Mouse (Mus musculus): ENCODE results near the gene Dysf. TPM values are rescaled to one million over a fixed set of nuclear protein-coding genes. Genes with fewer than 3 reads are reported as not detected.

The Dysf gene
- polyA plus RNA-seq, 1 experiment from 2014 or later: 3.9 TPM

DNA sequence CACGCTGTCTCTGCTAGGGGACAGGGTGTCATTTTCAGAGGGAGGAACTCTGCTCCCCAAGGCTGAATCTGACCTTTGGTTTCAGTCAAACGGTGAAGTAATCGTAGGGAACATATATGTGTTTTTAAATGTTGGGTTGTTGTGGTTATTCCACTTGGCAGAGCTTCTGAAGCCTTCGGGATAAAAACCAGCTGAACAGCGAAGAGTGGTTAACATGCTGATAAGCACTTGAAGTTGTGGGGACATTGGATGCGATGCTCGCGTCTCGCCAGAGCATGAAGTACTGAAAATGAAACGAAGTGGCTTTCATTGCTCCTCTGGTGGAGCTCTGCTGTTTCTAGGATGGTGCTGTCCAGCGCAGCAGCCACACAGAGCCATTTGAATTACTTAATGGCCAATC lies 102.7 kb downstream of the Dysf start:
- DNase-seq (ENCODE audit: low spot score): no peak

DNA sequence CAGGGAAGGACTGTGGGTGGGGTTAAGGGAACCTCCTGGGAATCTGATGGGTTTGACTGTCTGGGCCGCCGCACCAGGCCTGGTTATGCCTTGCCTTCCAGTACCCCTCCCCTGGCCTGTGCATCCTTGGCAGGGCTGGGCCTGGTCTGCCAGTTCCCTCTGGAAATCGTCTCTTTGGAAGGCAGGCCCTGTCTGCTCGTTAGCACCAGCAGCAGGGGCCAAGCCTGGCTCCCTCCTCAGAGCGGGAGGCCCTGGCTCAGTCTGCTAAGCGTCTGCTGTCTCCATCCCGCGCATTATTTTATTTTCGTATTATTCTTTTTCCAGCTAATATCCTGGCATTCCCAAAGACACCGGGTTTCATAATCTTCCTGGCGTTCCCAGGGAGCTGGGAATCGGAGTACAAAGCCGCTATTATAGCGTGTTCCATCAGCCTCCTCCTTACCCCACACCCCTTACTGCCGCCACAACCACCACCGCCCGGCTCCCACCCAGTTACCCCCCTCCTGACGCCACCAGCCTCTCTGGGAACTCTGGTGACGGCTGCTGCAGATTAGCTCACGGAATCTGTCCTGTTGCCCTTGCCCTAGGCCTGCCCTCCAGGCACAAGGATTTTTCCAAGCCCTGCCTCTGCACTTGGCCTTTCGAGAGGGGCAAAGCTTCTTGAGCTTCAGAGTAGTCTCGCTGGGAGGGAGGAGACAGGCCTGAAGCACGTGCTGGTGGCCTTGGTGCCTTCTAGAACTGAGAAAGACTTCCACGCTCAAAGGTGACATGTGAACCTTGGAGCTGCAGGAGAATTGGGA lies 111.5 kb downstream of the Dysf start:
- DNase-seq (ENCODE audit: low spot score): no peak

- DNase-seq (ENCODE audit: low spot score): no peak
Measured at GRCm38 (mm10) chr6:84124609-84125008, 116.2 kb downstream of the Dysf start.

- DNase-seq (ENCODE audit: low spot score): no peak
Measured at GRCm38 (mm10) chr6:84125101-84125500, 116.7 kb downstream of the Dysf start.

DNA sequence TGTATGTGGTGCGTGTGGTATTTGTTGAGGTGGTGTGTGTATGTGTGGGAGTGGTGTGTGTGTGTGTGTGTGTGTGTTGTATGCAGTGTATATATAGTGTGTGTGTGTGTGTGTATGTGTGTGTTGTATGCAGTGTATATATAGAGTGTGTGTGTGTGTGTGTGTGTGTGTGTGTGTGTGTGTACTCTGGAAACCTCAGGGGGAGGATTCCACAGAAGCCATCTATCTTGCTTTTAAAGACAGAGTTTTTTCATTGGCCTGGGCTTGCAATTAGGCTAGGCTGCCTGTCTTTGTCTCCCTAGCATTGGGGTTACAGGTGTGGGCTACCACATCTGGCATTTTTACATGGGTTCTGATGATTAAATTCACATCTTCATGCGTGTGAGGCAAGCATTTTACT lies 119.8 kb downstream of the Dysf start:
- no peak for DNase-seq (ENCODE audit: low spot score)

- DNase-seq (ENCODE audit: low spot score): no peak
Measured at GRCm38 (mm10) chr6:84130867-84131266, 122.5 kb downstream of the Dysf start.

- no peak for DNase-seq (ENCODE audit: low spot score)
Measured at GRCm38 (mm10) chr6:84131539-84131938, 123.1 kb downstream of the Dysf start.

DNA sequence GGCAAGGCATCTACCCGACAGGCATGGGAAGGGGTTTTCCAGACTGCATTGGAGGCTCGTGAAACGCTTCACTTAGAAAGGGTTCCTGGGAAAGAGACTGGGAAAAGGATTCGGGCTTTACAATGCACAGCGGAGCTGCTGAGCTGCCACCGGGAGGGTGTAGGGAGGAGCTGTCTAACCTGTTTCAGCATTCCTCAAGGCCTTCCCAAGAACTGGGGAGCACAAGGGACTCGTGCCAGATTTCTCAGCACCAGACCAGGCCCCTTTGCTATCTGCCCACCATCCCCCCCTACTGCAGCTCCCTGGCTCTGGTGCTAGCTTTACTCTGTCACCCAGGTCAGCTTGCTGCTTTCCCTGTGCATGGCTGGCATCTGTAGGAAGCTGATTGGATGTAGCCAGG lies 124.7 kb downstream of the Dysf start:
- no peak for DNase-seq (ENCODE audit: low spot score)

DNA sequence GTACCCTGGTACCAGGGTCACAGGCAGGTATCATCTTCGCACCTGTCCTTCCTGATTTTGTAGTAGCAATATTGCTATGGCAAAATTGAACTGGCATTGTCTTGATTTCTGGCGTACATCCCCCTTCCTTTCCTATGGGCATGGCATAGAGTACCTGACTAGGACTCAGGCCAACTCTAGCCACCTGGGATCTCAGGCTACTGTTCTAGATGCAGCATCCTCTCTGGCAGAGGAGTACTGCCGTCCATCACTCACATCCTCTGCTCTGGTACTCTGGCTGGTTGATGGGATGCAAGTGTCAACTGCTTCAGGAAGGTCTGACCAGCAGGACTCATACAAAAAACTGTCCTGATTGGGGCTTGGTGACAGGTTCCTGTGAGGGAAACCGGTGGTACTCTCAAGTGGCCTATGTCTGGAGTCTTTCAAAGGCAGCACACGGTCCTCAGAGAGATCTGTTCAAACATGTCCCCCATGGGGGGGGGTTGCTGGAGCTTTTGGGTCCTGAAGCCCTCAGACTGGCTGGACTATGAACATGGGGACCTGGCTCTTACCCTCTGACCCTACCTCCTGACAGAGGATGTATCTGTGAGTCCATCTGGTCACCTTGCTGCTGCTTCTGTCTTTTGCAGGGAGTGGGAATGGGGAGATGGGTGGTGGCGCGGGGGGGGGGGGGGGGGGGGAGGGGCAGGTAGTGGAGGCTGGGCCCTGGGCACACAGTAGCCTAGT lies 125.8 kb downstream of the Dysf start:
- no peak for DNase-seq (ENCODE audit: low spot score)

DNA sequence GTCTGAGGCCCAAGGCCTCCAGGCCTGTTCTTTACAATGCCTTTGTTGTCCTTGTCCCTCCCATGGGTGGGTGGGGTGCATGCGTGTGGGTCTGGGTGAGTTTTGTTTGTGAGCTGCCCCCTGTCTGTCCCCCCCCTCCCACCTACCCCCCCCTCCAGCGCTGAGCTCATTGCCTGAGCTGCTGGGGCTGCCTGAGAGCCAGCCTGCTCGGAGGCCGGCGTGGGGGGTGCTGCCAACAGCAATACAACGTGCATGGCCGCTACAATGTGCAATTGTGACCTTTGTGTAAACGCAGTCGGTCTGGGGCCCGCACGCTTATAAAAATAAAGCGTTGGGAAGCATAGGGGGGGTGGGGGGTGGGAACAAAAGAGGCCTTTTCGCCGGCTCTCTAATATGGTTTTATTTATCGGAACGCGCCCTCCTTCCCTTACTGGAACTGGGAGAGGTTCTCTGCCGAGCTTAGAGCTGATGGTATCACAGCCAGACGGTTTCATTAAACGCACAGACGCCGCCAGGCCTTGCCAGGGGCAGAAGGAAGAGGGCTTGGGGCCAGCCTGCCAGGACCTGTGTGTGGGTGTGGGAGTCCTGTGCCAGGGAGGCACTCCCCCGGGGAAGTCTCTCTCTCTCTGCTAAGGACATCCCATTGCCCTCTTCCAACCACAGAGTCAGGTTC lies 126.5 kb downstream of the Dysf start:
- DNase-seq (ENCODE audit: low spot score): no peak

- no peak for DNase-seq (ENCODE audit: low spot score)
Measured at GRCm38 (mm10) chr6:84135709-84136108, 127.3 kb downstream of the Dysf start.

DNA sequence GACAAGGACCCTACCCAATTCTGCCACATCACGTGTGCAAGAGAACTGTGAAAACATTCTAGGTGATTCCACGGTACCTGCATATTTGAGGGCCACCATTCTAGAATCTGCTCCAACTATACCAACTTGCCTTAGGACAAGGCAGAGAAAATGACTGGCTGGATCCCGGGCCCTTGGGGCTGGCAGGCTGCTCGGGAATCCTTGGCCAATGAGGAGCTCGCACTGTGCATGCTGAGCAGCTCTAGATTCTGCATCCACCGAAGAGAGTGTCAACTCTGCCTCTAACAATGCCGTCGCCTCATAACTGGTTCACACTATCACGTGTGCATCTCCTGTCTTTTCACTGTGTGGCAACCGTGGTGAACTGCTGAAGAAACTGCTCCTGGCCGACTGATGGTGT lies 128.0 kb downstream of the Dysf start:
- DNase-seq (ENCODE audit: low spot score): no peak

DNA sequence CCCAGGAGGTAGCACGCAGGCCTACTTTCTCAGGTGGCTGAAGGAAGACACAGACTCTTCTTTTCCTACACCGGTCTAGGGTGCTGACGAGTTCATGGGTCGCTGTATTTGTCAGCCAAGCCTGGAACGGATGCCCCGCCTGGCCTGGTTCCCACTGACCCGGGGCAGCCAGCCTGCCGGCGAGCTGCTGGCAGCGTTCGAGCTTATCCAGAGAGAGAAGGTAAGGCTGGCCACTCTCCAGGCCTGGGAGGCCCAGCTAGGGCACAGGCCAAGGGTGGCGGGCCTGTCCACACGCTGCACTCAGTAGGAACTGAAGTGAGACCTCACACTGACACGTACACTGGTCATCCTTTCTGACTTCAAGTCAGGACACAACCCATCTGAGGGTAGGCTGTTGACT lies 131.5 kb downstream of the Dysf start:
- no peak for DNase-seq (ENCODE audit: low spot score)

DNA sequence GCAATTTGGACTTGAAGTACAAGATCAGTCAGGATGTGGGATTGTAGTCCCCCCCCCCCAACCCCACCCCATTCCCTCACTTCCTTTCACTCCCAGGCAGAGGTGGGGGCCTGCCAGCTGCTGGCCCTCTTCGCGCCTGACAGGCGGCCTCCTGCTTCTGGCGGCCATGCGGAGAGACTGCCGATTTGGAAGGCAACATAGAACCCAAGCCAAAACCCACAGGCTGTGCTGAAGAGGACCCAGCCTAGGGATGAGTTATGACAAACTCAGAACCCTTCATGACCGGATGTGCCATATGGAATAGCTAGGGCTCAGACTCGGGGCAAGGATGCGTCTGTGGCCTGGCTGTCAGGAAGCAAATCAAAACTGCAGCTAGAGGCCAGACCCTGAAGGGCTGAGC lies 134.1 kb downstream of the Dysf start:
- peak; percentile 42 for DNase-seq (ENCODE audit: low spot score)

DNA sequence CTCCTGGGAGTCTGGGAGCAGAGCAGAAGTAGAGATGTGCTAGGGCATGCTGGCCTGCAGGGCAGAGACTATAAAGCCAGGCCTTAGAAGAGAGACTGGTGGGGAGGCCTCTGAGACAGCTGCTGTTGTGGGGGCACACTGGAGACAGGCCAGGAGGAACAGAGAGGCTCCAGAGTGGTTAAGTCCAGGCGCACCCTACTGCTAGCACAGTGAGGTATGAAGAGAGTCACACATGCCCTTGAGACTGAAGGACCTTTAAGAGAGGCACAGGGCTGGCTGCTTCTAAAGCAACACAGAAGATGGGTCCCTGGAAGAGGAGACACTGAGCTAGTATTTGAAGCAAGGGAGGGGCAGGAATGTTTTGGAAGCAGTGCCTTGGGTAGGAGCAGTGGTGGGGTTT lies 134.9 kb downstream of the Dysf start:
- DNase-seq (ENCODE audit: low spot score): no peak

DNA sequence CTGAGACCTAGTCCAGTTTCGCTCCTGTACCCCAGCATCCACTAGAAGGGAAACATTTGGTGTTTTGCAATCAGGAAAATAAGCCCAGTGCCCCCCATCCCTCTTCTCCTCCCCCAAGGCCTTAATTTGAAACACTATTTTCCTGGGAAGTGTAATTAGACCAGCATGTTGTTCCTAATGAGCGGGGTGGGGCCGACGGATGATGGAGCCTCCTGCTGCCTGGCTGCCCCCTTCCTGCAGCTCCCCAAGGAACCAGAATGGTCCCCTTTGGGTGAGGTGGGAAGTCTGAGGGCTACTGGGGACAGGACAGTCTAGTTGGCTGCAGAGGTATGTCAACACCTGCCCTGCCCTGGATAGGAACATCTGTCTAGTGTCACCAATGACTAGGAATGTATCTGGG lies 136.0 kb downstream of the Dysf start:
- DNase-seq (ENCODE audit: low spot score): no peak

DNA sequence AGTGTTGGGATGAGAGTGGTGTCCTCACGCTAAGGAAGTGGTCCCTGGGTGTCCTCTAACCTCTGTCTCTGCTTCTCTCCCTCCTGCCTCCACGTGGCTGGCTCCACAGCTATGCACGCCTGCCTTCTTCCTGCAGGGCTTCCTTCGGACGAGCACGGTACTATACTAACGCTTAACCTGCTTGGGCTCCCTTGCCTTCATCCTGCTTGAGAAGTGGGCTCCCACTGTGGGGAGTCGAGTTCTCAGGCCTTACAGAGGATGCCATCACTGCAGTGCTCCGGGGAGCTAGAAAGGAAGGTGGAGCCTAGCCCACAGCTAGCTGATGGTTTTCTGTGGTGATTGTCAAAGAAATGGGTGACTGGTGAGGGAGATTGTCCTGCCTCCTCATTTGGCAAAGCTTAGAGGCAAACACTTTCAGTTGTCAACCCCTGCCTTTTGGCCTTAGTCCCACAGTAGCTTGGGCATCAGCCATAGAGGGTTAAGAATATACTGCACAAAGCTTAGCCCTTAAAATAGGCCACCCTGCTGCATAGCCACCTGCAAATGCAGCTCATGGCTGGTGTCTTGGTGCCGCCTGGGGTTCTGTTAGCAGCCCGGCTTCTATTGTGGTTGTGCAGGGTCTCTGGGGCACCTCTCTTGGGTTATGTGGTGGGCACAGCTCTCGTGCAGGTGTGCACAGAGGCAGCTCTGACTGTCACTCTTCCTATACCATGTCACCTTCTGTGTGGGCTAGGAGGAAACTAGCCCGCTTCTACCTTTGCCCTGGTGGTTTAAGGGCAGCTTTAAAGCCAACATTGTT lies 139.0 kb downstream of the Dysf start:
- DNase-seq (ENCODE audit: low spot score): peak; percentile 88

DNA sequence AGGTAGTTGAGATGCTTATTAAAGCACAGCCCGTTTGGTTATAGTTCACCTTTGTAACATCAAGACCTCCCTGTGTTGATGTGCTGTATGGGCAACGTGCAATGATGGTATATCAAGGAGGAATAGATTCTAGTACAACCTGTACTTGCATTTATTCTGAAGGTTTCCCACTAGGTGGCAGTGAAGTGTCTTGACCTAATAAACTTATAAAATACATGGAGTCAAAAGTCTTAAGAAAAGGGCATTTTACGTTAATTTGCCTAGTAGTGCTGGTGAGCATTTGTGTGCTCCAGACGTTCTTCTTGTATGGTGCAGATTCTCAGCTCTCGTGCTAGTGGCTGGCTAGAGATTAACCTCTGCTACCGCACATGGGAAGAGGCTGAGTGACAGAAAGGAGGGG lies 140.1 kb downstream of the Dysf start:
- peak; percentile 71 for DNase-seq (ENCODE audit: low spot score)

DNA sequence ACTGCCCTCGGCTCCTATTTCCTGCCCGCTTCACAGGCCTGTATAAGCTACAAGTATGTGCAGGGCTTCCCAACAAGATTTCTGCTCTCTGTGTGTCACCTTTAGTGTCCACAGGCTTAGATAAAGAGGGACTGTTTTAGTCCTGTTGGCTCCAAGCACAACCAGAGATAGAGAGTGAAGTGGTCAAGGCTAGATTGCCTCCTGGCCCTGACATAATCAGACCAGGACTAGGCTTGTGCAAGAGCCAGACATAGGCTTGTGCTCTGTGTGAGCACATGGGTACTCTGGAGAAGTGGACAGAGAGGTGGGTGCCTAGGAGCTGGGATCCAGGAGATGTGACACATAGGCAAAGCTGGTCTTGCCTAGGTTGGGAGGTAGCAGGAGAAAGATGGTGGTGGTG lies 146.1 kb downstream of the Dysf start:
- DNase-seq (ENCODE audit: low spot score): no peak

GRCm38 (mm10) chr6:84155765-84156164 lies 147.4 kb downstream of the Dysf start:
- no peak for DNase-seq (ENCODE audit: low spot score)

- no peak for DNase-seq (ENCODE audit: low spot score)
Measured at GRCm38 (mm10) chr6:84156481-84157025, 148.2 kb downstream of the Dysf start.

Data from thymus, postnatal 0 days (tissue).